Mouse (Mus musculus) embryonic stem cell, embryonic (primary cell): ENCODE measurements around the gene Trim8.

Experiments
- CTCF ChIA-PET, 4 experiments: fragments of 300-600 bp in 2 of 4; fragments of 350-600 bp in 2 of 4; sonication (Branson Sonifier 250); formaldehyde crosslinking; loops; one replicate each; lab custom pipeline; 2022; ENCODE audit warnings: inconsistent platforms in 2 of 4; lab: Charles Lee
- POLR2A ChIA-PET, 4 experiments: fragments of 300-600 bp in 2 of 4; fragments of 350-600 bp in 2 of 4; sonication (Branson Sonifier 250); formaldehyde crosslinking; loops; one replicate each; lab custom pipeline; 2022; ENCODE audit warnings: antibody characterized with exemption in 4 of 4, inconsistent platforms in 1 of 4; lab: Charles Lee

Trim8 gene

DNA sequence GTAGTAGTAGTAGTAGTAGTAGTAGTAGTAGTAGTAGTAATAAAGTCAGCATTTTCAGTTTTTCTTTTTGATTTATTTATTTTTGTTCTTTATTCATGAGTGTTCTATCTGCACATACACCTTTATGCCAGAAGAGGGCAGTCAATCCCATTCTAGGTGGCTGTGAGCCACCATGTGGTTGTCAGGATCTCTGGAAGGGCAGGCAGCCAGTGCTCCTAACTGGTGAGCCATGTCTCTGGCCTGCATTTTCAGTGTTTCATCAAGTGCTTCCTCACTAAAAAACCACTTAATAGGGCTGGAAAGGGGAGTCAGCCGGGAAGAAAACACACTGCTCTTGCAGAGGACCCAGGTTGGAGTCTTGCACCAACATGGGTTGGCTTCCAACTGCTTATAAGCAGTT is 60.6 kb downstream of the Trim8 start:
- CTCF ChIA-PET, result interaction anchor here in 2 of 4 experiments (0.7 to 2.3 kb wide), 6 partner anchors 10 to 180 kb away, joined by 3 to 11 read pairs (median 5); partner anchors contain the start of genes Arl3 (in 1 of the 2), Sfxn2 (in 1 of the 2) and Sufu (in 1 of the 2)

DNA sequence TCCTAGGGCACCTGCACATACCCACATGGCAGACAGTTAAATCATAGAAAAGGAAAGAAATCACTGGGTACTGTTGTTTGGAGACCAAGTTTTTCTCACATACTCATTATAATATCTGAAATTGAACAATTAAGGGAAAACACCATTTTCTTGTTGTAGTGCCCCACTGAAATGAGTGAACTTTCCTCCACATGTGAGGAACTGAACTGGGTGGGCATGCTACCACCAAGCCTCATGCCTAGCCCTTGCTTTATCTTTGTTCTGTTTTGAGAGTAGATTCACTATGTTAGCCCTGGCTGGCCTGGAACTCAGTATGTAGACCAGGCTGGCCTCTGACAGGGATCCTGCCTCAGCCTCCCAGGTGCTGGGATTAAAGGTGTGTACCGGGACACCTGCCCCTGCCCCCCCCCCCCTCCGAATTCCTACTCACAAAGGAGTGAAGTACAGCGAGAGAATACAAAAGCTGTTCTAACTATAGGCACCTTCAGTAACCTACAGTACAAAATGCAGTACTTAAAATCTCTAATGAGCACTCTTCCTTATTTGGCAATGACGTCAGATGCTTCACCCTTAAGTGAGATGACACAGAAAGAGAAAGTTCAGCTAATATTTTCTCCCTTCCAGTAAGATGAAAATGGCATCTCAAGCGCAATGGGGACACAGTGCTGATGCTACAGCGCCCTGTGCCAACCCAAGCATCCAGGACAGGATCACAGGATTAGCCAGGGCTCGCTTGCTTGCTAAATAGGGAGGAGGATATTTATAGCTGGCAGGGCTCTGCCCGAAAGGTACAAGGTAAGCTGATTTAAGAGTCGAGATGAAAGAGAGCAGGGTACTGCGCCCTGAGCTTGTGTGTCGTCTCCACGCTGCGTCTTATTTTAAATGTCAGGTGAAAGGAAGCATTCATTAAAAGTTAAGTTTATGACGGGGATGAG is 61.3 kb downstream of the Trim8 start:
- ChIA-PET CTCF (interaction anchor here (0.5 to 2.3 kb wide), 18 partner anchors 10 to 636 kb away, joined by 3 to 11 read pairs (median 4); partner anchors contain the start of genes Arl3 (in 2 of the 4), Sfxn2 (in 2 of the 4) and Sufu (in 1 of the 4)), POLR2A (interaction anchor here in 3 of 4 experiments (0.5 to 3.6 kb wide), 27 partner anchors 7 to 481 kb away, joined by 3 to 42 read pairs (median 4); partner anchors contain the start of genes Arl3 (in 2 of the 3), Sfxn2 (in 2 of the 3), Sufu (in 2 of the 3) and Cnnm2 (in 1 of the 3))

More for the DNA sequence above, 60.6 kb downstream of the Trim8 start:
- POLR2A ChIA-PET, result interaction anchor here in 2 of 4 experiments (1.1 to 3.6 kb wide), 6 partner anchors 11 to 166 kb away, joined by 3 to 42 read pairs (median 4); partner anchors contain the start of genes Sufu (in 2 of the 2), Arl3 (in 1 of the 2), Sfxn2 (in 1 of the 2) and Wbp1l (in 1 of the 2)

DNA sequence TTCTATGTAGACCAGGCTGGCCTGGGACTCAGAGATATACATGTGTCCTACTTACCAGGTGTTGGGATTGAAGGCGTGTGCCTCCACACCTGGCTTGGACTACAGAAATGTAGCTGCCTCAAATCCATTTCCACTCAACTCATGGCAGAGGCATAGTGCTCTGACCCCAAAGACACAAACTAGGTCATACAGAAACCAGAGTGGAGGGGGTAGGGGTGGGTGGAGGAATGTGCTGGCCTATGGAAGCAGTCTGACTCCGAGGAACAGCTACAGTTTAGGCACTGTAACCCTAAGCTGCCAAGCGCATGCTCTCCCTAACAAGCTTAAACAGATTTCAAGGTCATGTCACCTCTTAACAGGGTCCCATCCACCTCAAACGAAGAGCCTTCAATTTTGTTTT is 62.1 kb downstream of the Trim8 start:
- ChIA-PET POLR2A (interaction anchor here in 3 of 4 experiments (0.5 to 3.6 kb wide), 34 partner anchors 8 to 482 kb away, joined by 3 to 42 read pairs (median 4); partner anchors contain the start of genes Arl3 (in 2 of the 3), Sfxn2 (in 2 of the 3), Cnnm2 (in 1 of the 3) and Sufu (in 1 of the 3)), CTCF (interaction anchor here (0.5 to 2.3 kb wide), 18 partner anchors 9 to 635 kb away, joined by 3 to 11 read pairs (median 4); partner anchors contain the start of genes Arl3 (in 2 of the 4) and Sfxn2 (in 2 of the 4))

DNA sequence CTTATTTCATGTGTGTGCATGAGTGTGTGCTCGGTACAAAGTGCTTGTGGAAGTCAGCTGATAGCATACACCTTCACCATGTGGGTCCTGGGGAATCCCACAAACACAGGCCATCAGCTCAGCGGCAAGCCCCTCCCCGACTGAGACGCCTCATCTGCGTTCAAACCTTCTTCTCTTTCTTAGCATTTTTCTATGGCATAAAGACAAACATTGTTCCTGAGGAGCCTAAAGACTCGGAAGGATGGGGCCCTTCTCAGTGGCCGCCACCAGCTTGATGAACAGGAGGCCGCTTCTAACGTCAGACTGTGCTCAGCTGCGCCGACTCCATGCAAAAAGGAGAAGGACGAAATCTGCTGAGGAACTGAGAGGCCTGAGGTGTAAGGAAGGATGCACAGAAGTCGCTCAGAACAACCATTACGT is 62.6 kb downstream of the Trim8 start:
- ChIA-PET POLR2A (interaction anchor here in 3 of 4 experiments (0.5 to 3.6 kb wide), 33 partner anchors 8 to 256 kb away, joined by 3 to 42 read pairs (median 4); partner anchors contain the start of genes Arl3 (in 2 of the 3), Sfxn2 (in 2 of the 3), Cnnm2 (in 1 of the 3) and Sufu (in 1 of the 3)), CTCF (interaction anchor here (0.6 to 2.3 kb wide), 14 partner anchors 8 to 528 kb away, joined by 3 to 11 read pairs (median 4); partner anchors contain the start of genes Arl3 (in 2 of the 4) and Sfxn2 (in 2 of the 4))
